Mouse (Mus musculus) small intestine, adult 2 months (tissue): ENCODE data around the gene Gm45753. TPM values are rescaled to one million over a fixed set of nuclear protein-coding genes. Genes with fewer than 3 reads are reported as not detected.

Experiments
- H3K27ac ChIP-seq: fragments of 200-500 bp; 2 replicates; pipeline ENCODE4 v1.5.1; 2012; ENCODE audit warnings: low read depth, low read length, control low read depth, inconsistent platforms; ENCODE audit not compliant: insufficient read depth
- H3K27me3 ChIP-seq: fragments of 200-500 bp; 2 replicates; pipeline ENCODE4 v1.6.1; 2012; ENCODE audit warnings: mild to moderate bottlenecking, moderate library complexity, low read length, inconsistent platforms; ENCODE audit not compliant: control insufficient read depth, insufficient read depth
- H3K36me3 ChIP-seq: fragments of 200-500 bp; 2 replicates; pipeline ENCODE4 v1.6.1; 2012; ENCODE audit warnings: mild to moderate bottlenecking, low read length, control low read depth, inconsistent platforms; ENCODE audit not compliant: control insufficient read depth, insufficient read depth
- H3K4me1 ChIP-seq: fragments of 200-500 bp; 2 replicates; pipeline ENCODE4 v1.6.1; 2012; ENCODE audit warnings: low read length, inconsistent platforms, mixed read lengths; ENCODE audit not compliant: control insufficient read depth, insufficient read depth, insufficient read length
- H3K4me3 ChIP-seq: fragments of 200-500 bp; 2 replicates; pipeline ENCODE4 v1.5.1; 2012; ENCODE audit warnings: low read depth, mild to moderate bottlenecking, control low read depth, inconsistent platforms, low read length, moderate library complexity
- CTCF ChIP-seq: fragments of 200-500 bp; IDR thresholded peaks from 2 replicates; pipeline ENCODE4 v1.5.1; 2012; ENCODE audit warnings: low read depth, mild to moderate bottlenecking, control low read depth, inconsistent platforms, low read length, moderate library complexity, mixed read lengths; ENCODE audit not compliant: insufficient replicate concordance, insufficient read length; ENCODE audit errors: extremely low read depth
- POLR2A ChIP-seq: fragments of 200-500 bp; IDR thresholded peaks from 2 replicates; pipeline ENCODE4 v1.6.1; 2012; ENCODE audit warnings: low read depth, mild to moderate bottlenecking, control low read depth, inconsistent platforms, low read length, moderate library complexity
- WGBS: fragments of 180-500 bp; shearing (Covaris S2); methylation state at CpG from one replicate; pipeline ENCODE4 v1.1.7; 2018; 5-methylcytosine and 5-hydroxymethylcytosine counted together
- polyA plus RNA-seq: library from polyadenylated mRNA; depleted of rRNA; stranded (reverse); fragments of >200 nt; gene quantifications from 2 replicates; pipeline ENCODE4 v1.2.3, GENCODE M21; 2012

Gene Gm45753
- polyA plus RNA-seq, 1 experiment, result not detected

- TF ChIP-seq CTCF (no peak), POLR2A (no peak)
- H3K4me3 ChIP-seq, result no peak within 1 kb of the TSS
- WGBS, result 70% methylated on average over 10 of the region's 10 CpGs
Observed at GRCm38 (mm10) chr8:45261920-45262319, 46.3 kb downstream of the Gm45753 start, which contains the start of gene F11. Gene F11, minus strand, starts transcription at chr8:45262031.

GRCm38 (mm10) chr8:45258421-45258820 is 49.8 kb downstream of the Gm45753 start:
- H3K4me3 ChIP-seq, result no peak overlapping the region
- H3K36me3 ChIP-seq, result no peaks in the 10 kb centered on the region
- peaks cover 2% of the 10 kb centered on the region; the same call in 1 of the 2 replicates for H3K4me1 ChIP-seq
- H3K27me3 ChIP-seq, result no peaks in the 10 kb centered on the region
- 83% methylated on average over 8 of the region's 8 CpGs for WGBS
- no peak for TF ChIP-seq CTCF
- TF ChIP-seq POLR2A, result no peak
- H3K27ac ChIP-seq, result no peak overlapping the region

More at GRCm38 (mm10) chr8:45261920-45262319, 46.3 kb downstream of the Gm45753 start, which contains the start of gene F11:
- H3K36me3 ChIP-seq, result no peaks in the 10 kb centered on the region
- H3K27me3 ChIP-seq, result no peaks in the 10 kb centered on the region
- H3K27ac ChIP-seq, result no peak within 1 kb of the TSS
- peaks cover 2% of the 10 kb centered on the region; the same call in 1 of the 2 replicates for H3K4me1 ChIP-seq

- H3K27me3 ChIP-seq, result no peaks in the 10 kb centered on the region
- WGBS, result 92% methylated on average over 12 of the region's 12 CpGs
- H3K4me3 ChIP-seq, result no peak overlapping the region
- H3K36me3 ChIP-seq, result no peaks in the 10 kb centered on the region
- no peak overlapping the region for H3K27ac ChIP-seq
- TF ChIP-seq CTCF (no peak), POLR2A (no peak)
- H3K4me1 ChIP-seq, result peaks cover 2% of the 10 kb centered on the region; the same call in 1 of the 2 replicates
Observed at GRCm38 (mm10) chr8:45255040-45255439, 53.2 kb downstream of the Gm45753 start.

- H3K4me3 ChIP-seq, result no peak overlapping the region
- H3K27me3 ChIP-seq, result no peaks in the 10 kb centered on the region
- WGBS, result 26% methylated on average over 8 of the region's 8 CpGs
- peaks cover 2% of the 10 kb centered on the region; the same call in 1 of the 2 replicates for H3K4me1 ChIP-seq
- H3K36me3 ChIP-seq, result no peaks in the 10 kb centered on the region
- H3K27ac ChIP-seq, result no peak overlapping the region
- TF ChIP-seq CTCF (no peak), POLR2A (no peak)
Observed at GRCm38 (mm10) chr8:45254194-45254842, 53.9 kb downstream of the Gm45753 start.

GRCm38 (mm10) chr8:45253586-45253985 is 54.7 kb downstream of the Gm45753 start:
- TF ChIP-seq CTCF, result no peak
- TF ChIP-seq POLR2A, result no peak
- H3K4me3 ChIP-seq, result no peak overlapping the region
- WGBS, result 87% methylated on average over 1 of the region's 1 CpGs
- no peak overlapping the region for H3K27ac ChIP-seq
- peaks cover 2% of the 10 kb centered on the region; the same call in 1 of the 2 replicates for H3K4me1 ChIP-seq
- no peaks in the 10 kb centered on the region for H3K27me3 ChIP-seq
- no peaks in the 10 kb centered on the region for H3K36me3 ChIP-seq

- WGBS, result 10% methylated on average over 2 of the region's 2 CpGs
- H3K27me3 ChIP-seq, result no peaks in the 10 kb centered on the region
- TF ChIP-seq POLR2A (no peak), CTCF (no peak)
- peaks cover 2% of the 10 kb centered on the region; the same call in 1 of the 2 replicates for H3K4me1 ChIP-seq
- H3K4me3 ChIP-seq, result no peak overlapping the region
- no peak overlapping the region for H3K27ac ChIP-seq
- H3K36me3 ChIP-seq, result no peaks in the 10 kb centered on the region
Observed at GRCm38 (mm10) chr8:45253111-45253510, 55.2 kb downstream of the Gm45753 start.

- Histone ChIP-seq H3K4me3 (no peak overlapping the region), H3K27ac (no peak overlapping the region), H3K4me1 (no peaks in the 10 kb centered on the region), H3K36me3 (no peaks in the 10 kb centered on the region), H3K27me3 (no peaks in the 10 kb centered on the region)
- TF ChIP-seq POLR2A (no peak), CTCF (no peak)
- WGBS, result 75% methylated on average over 7 of the region's 7 CpGs
Observed at GRCm38 (mm10) chr8:45246307-45246706, 62.0 kb downstream of the Gm45753 start.

- no peak for TF ChIP-seq POLR2A
- TF ChIP-seq CTCF, result no peak
- Histone ChIP-seq H3K4me1 (peaks cover 4% of the 10 kb centered on the region), H3K4me3 (no peak overlapping the region), H3K36me3 (no peaks in the 10 kb centered on the region), H3K27me3 (no peaks in the 10 kb centered on the region), H3K27ac (peak overlapping the region; percentile 5)
- WGBS, result 26% methylated on average over 8 of the region's 8 CpGs
Observed at GRCm38 (mm10) chr8:45239363-45239762, 68.9 kb downstream of the Gm45753 start.
